Mouse (Mus musculus) heart, postnatal 14 days (tissue): Measurements from ENCODE around the gene D430041D05Rik. TPM values are rescaled to one million over a fixed set of nuclear protein-coding genes. Genes with fewer than 3 reads are reported as not detected.

ENCODE experiments used
- DNase-seq, 2 experiments: peaks; one replicate each; pipeline ENCODE4 v3.0.0; 2021 to 2022
- intact Hi-C: fragments of 180-260 bp; cut with DNase I; formaldehyde crosslinking; loops from one replicate; pipeline ENCODE4 v1.15.1; 2025
- total RNA-seq, 2 experiments: library from RNA; stranded (reverse); gene quantifications; 2 replicates each; pipeline ENCODE4 v1.2.3; 2021

The D430041D05Rik gene
- total RNA-seq, 2 experiments from 2014 or later, result 0.10 to 1.4 TPM

DNA sequence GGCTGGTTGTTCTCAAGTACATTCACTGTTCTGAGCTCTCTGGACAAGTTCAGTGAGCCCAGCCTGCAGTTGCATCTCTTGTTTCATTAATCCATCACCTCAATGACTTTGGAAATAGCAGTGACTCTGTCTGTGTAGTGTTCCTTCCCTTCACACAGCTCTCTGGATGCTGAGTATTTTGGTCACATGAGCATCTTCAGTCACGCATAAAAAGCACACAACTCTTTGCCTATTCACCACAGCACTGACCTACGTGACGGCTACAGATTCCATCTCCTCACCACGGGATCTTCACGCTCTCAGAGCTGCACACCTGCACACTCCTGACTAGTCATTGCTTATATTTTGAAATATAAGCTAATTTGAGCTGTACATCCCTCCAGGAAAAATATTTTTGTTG, 202.4 kb downstream of the D430041D05Rik start:
- intact Hi-C loops, result no loop called here
- DNase-seq, result no peak

DNA sequence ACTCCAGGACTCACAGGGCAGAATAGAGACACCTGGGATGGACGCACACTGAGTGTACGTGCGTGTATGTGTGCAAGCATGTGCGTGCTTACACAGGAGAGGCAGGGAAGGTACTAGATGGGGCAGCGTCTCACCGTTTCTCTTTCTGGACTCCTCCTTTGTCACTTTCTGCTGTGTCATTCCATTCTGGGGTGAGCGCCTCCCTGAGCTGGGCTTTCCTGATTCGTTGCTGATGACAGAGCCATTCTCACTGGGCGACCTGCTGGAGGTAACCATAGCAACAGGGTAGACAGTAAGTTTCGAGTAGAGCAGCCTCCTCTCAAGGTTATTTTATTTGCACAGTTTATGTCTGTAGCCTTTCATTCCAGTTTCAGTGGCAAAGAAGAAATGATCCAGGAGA, 202.9 kb downstream of the D430041D05Rik start:
- intact Hi-C loops, result no loop called here
- DNase-seq, result no peak

DNA sequence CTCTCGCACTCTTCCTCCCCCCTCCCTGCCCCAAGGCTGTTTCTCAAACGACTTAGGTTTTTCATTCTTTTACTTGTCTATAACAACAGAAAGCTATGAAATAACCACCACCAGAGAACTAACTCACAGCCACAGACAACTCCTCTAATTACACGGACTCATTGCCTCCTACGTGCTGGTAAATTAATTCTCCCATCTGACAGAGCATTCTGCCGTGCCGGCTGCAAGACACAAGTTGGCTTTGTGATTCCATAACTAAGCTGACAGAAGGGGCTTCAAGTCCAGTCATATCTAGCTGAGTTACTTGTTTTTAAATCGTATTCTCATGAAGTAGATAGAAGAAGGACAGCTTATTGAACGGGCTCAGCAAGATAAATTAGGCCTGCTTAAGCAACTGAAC, 205.2 kb downstream of the D430041D05Rik start:
- intact Hi-C loops, result no loop called here
- no peak for DNase-seq

DNA sequence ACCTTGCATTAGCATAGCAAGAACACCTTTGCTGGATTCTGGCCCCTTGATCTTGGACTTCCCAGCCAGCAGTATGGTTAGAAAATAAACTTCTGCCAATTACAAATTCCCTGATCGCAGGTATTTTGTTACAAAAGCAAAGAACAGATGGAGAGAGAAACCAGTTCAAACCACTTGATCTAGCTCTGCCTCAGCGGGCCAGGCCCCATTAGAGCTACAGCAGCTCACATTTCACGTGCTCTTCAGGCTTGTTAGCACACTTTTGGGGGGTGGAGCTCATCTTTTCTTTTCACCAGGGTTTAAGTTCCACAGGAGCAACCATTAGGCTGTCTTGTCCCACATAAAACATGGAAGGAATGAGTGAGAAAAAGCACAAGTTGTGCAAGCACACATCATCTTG, 210.6 kb downstream of the D430041D05Rik start:
- intact Hi-C loops, result no loop called here
- DNase-seq, result no peak

DNA sequence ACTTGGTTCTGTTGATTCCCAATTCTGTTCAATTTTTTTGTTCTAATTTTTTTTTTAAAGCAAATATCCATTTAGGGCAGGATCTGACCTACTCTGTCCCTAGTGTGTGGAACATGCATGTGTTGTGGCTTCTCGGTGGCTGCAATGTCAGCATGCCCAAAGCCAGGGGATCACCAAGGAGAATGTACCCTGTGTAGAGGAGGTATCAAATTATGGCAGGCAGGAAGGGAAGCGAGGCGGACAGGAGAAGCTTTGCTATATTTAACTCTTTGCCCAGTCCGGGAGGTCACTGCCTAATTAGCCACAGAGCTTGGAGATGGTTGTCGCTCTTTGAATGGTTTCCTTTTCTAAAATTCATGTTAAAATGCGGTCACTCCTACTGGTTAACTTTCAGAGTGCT, 212.6 kb downstream of the D430041D05Rik start:
- DNase-seq, result no peak
- intact Hi-C loops, result no loop called here

DNA sequence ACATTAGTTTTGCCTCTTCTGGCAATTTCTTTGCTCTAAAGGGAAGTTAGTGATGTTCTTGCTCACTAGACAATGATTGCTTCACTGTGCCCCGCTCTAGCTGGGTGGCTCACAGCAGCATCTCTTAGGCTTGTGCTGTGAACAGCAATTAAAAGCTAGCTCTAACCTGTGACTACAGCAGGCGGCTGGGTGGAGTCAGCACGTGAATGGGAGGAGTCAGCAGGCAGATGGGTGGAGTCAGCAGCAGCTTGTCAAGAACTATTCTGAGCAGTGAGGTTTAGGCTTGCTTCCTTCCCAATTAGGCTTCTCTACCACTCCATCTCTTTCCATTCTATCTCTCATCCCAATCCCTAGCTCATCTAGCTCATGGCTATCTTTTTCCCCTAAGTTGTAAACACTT, 213.5 kb downstream of the D430041D05Rik start:
- intact Hi-C loops, result no loop called here
- no peak for DNase-seq

DNA sequence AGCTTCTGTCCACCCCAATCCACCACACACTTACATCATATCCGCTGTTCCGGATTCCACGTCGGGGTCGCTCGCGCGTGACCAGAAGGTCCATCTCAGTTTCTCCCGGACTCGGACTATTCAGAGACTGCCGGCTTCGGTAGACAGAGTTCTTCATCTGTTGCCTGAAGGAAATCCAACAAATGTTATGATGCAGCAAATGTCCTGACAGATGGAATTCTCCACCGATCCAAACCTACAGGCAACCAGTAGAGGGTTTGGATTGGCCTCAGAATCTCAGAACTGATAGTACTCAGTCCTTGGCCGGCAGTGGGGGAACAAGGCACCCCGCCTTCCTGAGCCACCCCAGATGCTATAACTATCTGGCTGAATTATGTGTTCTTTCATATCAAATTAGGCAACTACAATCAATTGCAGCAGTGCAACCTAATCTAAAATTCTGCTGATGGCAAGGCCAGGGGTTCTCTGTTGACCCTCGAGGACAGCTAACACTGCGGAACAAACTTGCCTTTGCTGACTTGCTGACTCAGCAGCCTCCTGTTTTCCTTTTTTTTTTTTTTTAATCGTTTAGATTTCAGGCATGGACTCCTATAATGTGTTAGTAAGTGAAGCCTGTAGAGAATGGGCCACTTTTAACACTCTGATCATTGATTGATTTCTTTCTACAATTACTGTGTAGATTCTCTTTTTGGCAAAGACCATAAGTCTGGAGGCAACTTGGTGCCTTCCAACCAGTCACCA, 218.2 kb downstream of the D430041D05Rik start:
- no peak for DNase-seq
- intact Hi-C loops, result no loop called here

DNA sequence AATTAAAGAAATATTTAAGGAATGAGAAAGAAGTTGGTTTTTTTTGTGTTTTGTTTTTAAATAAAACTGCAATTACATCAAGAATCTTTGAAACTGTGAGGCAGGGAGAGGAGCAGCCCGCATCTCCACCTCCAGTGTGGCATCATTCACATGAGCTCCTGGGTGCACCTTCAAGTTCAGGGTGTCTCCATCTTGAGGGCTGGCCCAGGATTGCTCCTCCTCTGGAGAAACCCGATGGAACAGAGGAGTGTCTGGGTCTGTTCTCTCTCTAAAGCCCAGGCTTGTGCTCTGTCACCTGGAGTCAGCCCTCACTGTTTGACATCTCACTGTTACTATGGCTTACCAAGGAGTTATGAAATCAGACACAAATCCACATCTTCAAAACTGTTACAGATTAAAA, 219.1 kb downstream of the D430041D05Rik start:
- DNase-seq, result no peak
- intact Hi-C loops, result no loop called here

DNA sequence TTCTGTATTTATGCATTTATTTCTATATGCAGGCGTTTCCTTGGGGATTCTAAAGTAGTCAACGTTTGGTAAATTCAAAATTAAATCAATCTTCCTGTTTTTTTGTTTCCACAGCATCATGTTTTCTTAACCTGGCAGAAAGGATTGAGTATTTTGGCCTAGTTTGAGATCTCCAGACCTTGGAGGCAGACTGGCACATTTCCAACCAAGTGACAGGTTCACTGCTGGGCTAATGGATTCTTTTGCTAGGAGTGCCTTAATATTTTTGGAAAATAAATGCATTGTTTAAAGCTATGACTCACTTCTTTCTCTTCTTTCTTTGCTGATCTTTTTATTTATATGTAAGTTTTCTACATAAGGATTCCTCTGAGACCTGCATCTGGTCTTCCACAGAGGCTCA, 222.0 kb downstream of the D430041D05Rik start:
- intact Hi-C loops, result no loop called here
- no peak for DNase-seq

DNA sequence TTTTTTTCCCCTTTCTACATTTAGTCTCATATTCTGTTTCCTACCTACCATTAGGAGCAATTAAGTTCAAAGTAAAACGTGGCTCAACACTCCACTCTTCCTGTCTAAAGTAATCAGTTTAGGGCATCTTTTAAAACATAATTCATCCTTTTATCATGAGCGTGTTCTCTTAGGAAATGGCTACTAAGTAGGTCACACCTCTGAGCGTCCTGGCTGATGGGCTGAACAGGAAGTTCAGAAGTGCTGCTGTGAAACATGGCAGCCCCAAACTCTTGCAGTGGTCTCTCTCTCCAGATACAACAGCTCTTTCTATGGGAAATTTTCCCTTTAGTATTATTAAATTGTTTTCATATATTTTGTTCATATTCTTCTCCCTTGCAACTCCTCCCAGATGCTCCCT, 223.7 kb downstream of the D430041D05Rik start:
- no peak for DNase-seq

DNA sequence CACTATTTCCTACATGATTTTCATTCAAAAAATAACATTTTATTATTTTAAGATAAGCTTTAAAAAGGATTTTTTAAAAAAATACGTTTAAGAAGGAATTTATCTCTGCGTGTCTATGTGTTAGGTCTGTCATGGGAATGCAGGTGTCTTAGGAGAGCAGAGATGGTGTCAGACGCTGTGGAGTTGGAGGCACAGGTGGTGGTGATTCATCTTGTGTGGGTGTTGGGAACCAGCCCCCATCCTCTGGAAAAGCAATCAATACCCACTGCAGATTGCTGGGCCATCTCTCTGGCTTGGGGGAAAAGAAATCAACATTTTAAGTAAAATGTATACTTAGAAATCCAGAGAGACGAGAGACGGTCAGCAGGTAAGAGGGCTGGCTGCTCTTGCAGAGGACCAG, 225.2 kb downstream of the D430041D05Rik start:
- intact Hi-C loops, result no loop called here
- DNase-seq, result no peak

More for the DNA sequence above, 223.7 kb downstream of the D430041D05Rik start:
- intact Hi-C loops, result no loop called here

DNA sequence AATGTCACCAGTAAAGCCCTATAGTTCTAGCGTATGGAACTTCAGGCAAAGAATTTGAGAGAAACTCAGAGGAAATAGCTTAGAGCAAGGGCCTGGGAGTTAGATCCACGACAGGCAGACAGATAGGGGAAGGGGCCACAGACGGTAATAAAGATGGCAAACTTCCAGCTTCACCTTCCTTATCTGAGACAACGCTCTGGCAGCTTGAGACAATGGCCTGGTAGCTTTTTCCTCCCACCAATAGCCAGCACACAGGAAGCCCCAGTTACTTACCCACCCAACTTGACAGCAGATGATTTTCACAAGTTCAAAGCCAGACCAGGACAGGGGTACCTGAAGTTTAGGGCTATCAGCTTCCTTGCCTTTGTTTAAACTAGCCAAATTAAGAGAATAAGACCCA, 226.5 kb downstream of the D430041D05Rik start:
- intact Hi-C loops, result no loop called here

DNA sequence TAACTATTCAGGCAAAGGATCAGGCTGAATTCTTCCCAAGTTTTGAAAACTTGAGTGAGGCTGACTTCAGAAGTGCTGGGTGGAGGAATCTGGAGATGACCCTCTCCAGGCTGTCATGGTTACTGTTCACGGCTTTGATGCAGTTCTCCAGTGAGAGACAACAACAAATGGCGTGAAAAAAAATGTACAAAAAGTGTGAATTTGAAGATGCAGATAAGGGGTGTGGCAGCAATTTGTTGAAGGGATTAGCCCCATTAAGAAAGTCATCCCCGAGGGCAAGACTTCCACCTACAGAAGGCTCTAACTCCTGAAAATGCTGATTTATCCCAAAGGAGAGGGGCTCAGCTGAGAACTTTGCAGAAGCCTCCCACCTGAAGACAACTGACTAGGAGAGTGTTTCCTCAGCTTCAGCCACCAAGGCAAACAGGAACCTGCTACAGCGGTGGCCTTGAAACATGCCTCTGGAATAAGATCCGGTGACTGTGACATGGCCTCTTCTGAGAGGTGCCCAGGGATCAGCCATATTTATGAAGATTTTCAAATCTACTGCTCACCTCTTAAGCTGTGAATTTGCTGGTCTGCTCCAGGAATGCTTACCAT, 227.5 kb downstream of the D430041D05Rik start:
- intact Hi-C loops, result no loop called here
- DNase-seq, result no peak

More for the DNA sequence above, 226.5 kb downstream of the D430041D05Rik start:
- DNase-seq, result no peak

DNA sequence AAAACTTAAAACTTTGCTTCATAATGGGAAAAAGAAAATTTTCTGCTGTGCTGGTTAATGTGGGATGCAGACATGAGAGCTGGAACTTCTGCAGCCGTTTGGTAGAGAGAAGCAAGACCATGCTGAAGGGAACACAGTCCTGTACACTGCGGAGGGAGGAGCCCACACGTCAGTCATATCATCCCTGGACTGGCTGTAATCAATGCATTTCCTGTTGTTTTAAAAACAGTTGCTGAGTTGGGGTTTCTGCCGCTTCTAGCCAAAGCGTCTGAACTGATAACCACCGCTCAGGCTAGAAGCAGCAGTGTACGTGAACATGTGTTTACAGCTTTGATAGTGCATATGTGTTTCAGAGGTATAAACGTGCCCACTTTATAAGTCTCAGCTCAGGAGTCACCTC, 231.2 kb downstream of the D430041D05Rik start:
- no peak for DNase-seq

DNA sequence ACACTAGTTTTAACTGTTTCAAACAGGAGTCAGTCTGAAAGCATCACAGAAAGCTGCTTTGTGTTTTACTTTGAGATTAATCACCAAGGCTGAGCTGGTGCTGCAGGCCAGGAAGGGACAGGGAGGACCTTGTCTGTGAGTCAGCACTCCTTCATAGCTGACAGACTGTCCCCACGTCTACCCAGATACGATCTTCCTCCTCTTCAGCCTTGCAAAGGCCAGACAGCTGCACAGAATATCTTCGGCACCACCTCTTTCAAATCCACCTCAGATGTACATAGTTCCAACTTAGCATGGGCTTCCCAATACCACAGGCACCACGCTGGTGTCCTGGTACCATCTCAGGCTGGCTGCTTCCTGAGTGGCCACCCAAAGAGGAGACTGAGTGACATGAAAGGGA, 232.6 kb downstream of the D430041D05Rik start:
- no peak for DNase-seq
- intact Hi-C loops, result no loop called here

More for the DNA sequence above, 231.2 kb downstream of the D430041D05Rik start:
- intact Hi-C loops, result no loop called here

DNA sequence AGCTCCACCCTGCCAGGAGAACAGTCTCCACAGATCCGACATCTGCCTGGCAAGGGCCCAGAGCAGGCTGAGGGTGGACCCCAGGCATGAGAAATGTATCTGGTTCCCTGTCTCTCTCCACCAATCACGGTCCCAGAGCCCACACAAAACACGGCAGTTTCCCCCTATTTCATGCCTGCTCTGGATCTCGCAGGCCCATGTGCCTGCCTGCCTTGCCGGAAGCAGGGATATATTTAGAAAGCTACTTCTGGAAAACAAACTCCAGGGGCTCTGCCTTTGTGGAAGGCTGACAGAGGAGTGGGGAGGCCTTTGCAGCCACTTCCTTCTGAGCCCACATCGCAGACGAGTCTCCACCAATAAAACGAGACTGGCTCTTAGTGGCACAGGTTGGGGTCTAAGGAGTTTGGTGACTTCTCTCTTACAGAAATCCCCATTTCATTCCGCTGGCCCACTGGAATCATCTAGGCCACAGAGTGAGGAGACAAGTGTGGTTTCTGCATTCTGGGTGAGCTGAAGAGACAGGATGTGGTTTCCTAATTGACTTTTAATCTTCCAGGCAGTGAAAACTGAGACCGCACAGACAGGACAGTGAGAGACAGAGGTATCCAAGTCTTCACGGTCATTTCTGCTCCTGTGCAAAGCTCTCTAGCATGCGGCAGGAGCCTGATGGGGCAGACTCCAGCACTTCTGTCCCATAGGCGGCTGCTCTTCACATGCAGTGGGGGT, 233.7 kb downstream of the D430041D05Rik start:
- intact Hi-C loops, result no loop called here
- peak; percentile 30 to 43 for DNase-seq

DNA sequence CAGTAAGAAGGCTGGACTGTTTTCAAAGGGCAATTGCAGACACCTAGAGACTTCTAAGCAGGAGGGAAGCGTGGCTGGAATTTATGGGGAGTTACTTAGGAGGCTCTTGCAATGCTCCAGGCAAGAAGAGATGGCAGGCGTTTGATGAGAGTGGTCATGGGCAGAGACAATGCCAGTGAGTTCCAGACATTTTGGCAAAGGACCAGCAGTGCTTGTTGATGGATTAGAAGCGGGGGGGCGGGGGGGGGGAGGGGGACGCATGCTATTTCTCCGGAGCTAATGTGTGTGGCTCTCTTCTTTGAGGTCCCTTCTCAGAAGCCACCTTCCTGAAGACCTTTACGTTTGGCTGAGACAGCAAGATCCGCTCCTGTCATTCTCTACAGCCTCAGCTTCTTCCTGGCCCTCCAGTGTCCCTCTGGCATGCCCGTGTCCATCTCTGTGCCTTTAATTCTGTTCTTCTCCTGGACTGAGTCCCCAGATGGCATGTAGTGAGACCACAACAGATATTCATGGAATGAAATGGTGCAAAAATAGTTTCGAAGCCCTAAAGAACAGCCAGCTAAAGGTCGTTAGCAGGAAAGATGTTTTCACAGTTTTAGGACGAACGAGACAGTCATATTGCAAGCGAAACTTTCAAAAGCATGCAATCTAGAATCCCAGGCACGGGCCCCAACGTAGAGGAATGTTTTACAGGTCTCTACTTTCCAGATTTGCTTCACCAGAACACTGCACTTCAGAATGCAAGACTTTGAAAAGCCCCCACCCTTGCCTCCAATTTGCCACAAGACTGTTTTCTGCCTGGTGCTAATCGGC, 234.4 kb downstream of the D430041D05Rik start:
- intact Hi-C loops, result no loop called here
- no peak for DNase-seq

DNA sequence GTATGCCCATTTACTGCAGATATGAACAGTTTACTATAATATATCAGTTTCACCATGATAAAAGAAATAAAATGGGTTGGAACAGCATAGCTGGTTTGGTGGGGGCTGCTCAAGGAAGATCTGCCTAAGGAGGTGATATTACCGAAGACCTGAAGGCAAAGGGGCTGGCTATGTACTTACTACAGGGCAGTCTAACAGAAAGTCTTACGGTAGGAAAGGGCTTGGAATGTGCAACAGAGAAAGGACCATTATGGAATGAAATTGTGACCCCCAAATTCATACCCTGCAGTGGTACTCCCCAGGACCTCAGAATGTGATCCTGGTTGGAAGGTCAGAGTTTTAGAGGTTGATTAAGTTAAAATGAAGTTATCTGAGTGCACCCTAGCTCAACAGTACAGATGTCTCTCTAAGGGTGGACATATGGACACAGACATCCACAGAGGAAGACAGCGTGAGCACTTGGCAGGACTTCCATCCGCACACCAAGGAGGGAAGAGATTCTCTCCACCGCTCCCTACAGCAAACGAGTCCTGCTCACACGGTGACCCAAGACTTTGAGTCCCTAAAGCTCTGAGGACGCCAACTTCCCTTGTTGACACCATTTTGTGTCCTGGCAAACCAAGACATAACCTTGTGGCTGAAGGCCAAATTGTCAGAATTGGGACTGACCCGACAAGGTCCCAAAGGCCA, 235.2 kb downstream of the D430041D05Rik start:
- DNase-seq, result no peak
- intact Hi-C loops, result no loop called here

DNA sequence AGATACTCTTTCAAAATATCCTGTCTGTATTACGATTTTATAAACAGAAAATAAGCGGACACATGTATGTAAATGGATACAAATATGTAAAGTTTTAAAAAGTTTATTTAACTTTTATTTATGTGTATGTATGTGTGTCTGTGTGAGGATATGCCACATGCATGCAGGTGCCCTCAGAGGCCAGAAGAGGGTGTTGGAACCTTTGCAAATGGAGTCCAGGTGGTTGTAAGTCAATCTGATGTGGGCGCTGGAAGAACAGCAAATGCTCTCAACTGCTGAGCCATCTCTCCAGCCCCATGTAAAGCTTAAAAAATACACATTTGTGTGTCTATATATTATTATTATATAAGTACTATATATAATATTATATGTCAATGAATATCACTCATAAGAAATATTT, 237.4 kb downstream of the D430041D05Rik start:
- intact Hi-C loops, result no loop called here
- no peak for DNase-seq

DNA sequence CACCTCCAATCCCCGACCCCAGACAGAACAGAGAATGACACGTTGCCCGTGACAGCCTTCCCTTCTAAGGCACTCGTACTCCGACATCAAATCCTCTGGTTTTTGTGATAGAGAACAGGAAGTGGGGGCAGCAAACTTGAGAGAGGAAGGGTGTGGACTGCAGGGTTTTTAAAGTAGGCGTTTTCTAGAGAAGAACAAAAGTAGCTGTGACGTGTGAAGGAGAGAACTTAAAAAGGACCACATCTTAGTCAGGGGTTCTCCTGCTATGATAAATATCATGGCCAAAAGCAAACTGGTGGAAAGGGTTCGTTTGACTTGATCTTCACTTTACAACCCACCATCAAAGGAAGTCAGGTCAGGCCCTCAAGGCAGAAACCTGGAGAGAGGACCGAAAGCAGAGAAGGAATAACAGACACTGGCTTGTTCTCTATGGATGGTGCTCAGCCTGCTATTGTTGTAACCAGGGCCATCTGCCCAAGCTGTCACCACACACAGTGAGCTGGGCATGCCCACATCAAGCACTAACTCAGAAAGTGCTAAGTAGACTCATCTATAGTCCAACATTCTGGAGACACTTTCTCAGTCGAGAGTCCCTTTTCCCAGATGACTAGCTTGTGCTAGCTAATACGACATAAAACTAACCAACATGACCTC, 238.0 kb downstream of the D430041D05Rik start:
- no peak for DNase-seq

More for the DNA sequence above, 238.0 kb downstream of the D430041D05Rik start:
- intact Hi-C loops, result no loop called here
